Mouse (Mus musculus) intestine, embryonic 16.5 days (tissue): ENCODE data around the gene Vdr. TPM values are rescaled to one million over a fixed set of nuclear protein-coding genes. Genes with fewer than 3 reads are reported as not detected.

Source experiments
- ATAC-seq: fragments of 200-750 bp; cut with Nextera tagmentation; 2 replicates; pipeline ENCODE4 v1.8.0; 2017; ENCODE audit warnings: moderate TSS enrichment, moderate library complexity
- H3K27ac ChIP-seq: fragments of 300-500 bp; sonication (generic); 2 replicates; pipeline ENCODE4 v1.5.1; 2014; ENCODE audit warnings: mild to moderate bottlenecking, low read length
- H3K27me3 ChIP-seq: fragments of 300-500 bp; sonication (generic); replicated peaks from 2 replicates; pipeline ENCODE4 v1.6.1; 2014; ENCODE audit warnings: low read length, control low read depth, mixed read lengths; ENCODE audit not compliant: control insufficient read depth, insufficient read depth
- H3K36me3 ChIP-seq: fragments of 300-500 bp; sonication (generic); 2 replicates; pipeline ENCODE4 v1.6.1; 2014; ENCODE audit warnings: low read length, control low read depth; ENCODE audit not compliant: control insufficient read depth, insufficient read depth
- H3K4me1 ChIP-seq: fragments of 300-500 bp; sonication (generic); 2 replicates; pipeline ENCODE4 v1.6.1; 2014; ENCODE audit warnings: low read length, control low read depth, mixed read lengths; ENCODE audit not compliant: control insufficient read depth, insufficient read depth
- H3K4me2 ChIP-seq: fragments of 300-500 bp; sonication (generic); 2 replicates; pipeline ENCODE4 v1.6.1; 2014; ENCODE audit warnings: low read depth, low read length, control low read depth
- H3K4me3 ChIP-seq: fragments of 300-500 bp; sonication (generic); 2 replicates; pipeline ENCODE4 v1.5.1; 2014; ENCODE audit warnings: mild to moderate bottlenecking, low read length
- H3K9ac ChIP-seq: fragments of 300-500 bp; sonication (generic); 2 replicates; pipeline ENCODE4 v1.6.1; 2014; ENCODE audit warnings: low read depth, low read length
- H3K9me3 ChIP-seq: fragments of 300-500 bp; sonication (generic); 2 replicates; pipeline ENCODE4 v1.6.1; 2016; ENCODE audit warnings: low read length, control low read depth; ENCODE audit not compliant: control insufficient read depth
- WGBS: fragments of 180-500 bp; shearing (Covaris S2); extraction: QIAGEN DNeasy Blood & Tissue Kit; methylation state at CpG from one replicate; pipeline ENCODE4 v1.1.7; 2014; 5-methylcytosine and 5-hydroxymethylcytosine counted together
- polyA plus RNA-seq: library from polyadenylated mRNA; unstranded; fragments of >200 nt; fragmentation: Nextera tagmentation; extraction: Ambion mirVana; gene quantifications from 2 replicates; pipeline ENCODE4 v1.2.1, GENCODE M21; 2015

Vdr gene
- polyA plus RNA-seq, 1 experiment from 2014 or later: 2.4 TPM

DNA sequence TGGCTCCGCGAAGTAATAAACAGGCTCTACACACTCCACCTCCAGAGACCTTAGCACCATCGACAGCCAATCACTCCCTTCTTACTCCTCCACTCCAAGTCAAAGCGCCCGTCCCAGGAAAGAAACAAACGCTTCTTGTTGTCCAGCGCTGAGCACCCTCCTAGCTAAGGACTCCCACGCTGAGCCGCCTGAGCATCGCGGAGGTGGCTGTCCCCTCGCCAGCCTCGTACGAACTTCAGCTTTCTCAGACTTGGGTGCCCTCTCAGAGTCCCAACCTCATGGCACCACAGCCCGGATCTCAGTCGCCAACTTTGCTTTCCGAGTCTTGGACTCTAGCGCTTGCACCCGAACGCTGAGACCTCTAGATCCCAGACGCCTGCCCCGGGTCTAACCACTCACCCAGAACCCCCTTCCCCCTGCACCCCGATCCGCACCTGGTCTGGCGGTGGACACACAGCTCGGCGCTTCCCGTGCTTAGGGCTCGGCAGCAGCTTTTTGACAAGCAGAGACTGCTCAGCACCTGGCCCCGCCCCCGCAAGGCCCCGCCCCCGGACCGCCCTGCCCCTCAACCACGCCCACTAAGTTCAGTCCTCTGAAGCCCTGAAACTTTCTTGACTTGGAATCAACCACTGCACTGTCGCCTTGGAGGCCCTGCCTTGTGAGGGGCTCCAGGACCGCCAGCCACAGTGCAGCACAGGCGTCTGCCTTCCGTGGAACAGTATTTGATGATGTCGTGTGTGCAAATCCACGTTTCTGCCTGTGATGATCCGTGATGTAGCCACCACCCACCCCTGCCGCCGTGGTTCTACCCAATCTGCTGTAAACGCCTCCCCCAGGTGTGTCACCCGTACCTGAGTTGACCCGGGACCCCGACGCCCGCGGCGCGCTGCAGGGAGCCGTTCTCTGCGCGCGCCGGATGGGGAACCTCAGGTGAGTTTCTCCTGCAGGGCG, 2.4 kb downstream of the Vdr start:
- H3K9ac ChIP-seq: peak overlapping the region; percentile 67
- under 1% methylated on average over 59 of the region's 59 CpGs for WGBS
- H3K4me1 ChIP-seq: peaks cover 30% of the 10 kb centered on the region
- peak overlapping the region; percentile 63 for H3K4me3 ChIP-seq
- no peaks in the 10 kb centered on the region for H3K36me3 ChIP-seq
- no peaks in the 10 kb centered on the region for H3K9me3 ChIP-seq
- H3K4me2 ChIP-seq: peak overlapping the region; percentile 96
- H3K27ac ChIP-seq: no peak overlapping the region
- H3K27me3 ChIP-seq: 0 out of 2 replicates have a peak, but pooled peaks cover 3% of the 10 kb centered on the region
- ATAC-seq: peak; percentile 91

- 0 out of 2 replicates have a peak, but pooled peaks cover 3% of the 10 kb centered on the region for H3K27me3 ChIP-seq
- H3K4me3 ChIP-seq: peak overlapping the region; percentile 63
- WGBS: 48% methylated on average over 5 of the region's 5 CpGs
- H3K36me3 ChIP-seq: no peaks in the 10 kb centered on the region
- H3K4me1 ChIP-seq: peaks cover 30% of the 10 kb centered on the region
- peak; percentile 12; the same call in 1 of the 2 replicates for ATAC-seq
- H3K9me3 ChIP-seq: no peaks in the 10 kb centered on the region
- peak overlapping the region; percentile 67 for H3K9ac ChIP-seq
- H3K4me2 ChIP-seq: peak overlapping the region; percentile 96
- H3K27ac ChIP-seq: no peak overlapping the region
Observed at GRCm38 (mm10) chr15:97907202-97907601, 3.2 kb downstream of the Vdr start.

DNA sequence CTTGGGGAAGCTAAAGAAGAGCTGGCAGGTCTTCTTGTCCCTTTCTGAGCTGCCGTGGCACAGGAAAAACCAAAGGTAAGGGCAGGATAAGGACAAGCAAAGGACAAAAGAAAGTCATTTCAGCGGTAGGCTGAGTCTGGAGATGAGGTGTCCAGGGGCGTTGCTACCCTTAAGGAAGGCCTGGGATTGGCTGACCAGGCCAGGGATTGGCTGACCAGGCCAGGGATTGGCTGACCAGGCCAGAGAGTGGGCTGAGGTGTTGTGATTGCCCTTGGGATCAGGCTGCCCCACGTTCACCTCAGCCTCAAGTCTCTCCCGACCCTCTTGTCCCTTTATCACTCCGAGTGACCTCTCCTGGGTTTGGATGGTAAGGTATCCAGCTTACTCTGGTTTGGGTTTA, 5.1 kb downstream of the Vdr start:
- H3K4me2 ChIP-seq: no peak overlapping the region
- H3K9ac ChIP-seq: no peak overlapping the region
- no peaks in the 10 kb centered on the region for H3K36me3 ChIP-seq
- no peak overlapping the region for H3K4me3 ChIP-seq
- 72% methylated on average over 6 of the region's 6 CpGs for WGBS
- no peak overlapping the region for H3K27ac ChIP-seq
- H3K27me3 ChIP-seq: 0 out of 2 replicates have a peak, but pooled peaks cover 3% of the 10 kb centered on the region
- no peaks in the 10 kb centered on the region for H3K9me3 ChIP-seq
- peaks cover 32% of the 10 kb centered on the region for H3K4me1 ChIP-seq
- ATAC-seq: no peak

DNA sequence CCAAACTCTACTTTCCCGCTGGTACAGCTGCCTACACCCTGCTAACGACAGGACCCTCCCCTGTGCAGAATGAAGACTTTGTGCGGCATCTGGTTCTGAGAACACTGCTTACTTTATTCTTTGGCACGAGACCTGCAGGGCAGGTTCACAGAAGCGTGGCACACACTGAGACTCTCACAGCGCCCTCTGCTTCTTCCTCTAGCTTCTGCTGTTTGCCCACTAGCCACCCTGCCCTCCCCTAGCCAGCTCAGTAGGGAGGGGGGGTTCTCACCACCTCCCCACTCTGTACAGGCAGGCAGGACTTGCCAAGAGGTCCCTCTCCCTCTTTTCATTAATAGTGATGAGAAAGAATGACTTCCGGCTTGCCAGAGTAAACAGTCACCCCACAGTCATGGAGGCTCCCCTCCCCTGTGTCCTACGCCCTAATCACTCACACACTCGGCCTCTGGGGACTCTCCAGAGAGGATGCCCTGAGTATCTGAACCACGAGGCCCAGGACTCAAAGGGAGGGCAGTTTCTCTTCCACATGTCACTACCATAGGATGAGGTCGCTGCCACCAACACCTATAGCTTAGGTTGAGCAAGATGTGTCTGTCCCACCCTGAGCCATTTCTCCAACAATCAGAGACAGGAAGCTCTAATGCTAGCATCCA, 6.0 kb downstream of the Vdr start:
- Histone ChIP-seq H3K4me1 (peaks cover 34% of the 10 kb centered on the region), H3K9ac (no peak overlapping the region), H3K36me3 (no peaks in the 10 kb centered on the region), H3K9me3 (no peaks in the 10 kb centered on the region), H3K27me3 (0 out of 2 replicates have a peak, but pooled peaks cover 3% of the 10 kb centered on the region), H3K27ac (no peak overlapping the region), H3K4me3 (no peak overlapping the region), H3K4me2 (no peak overlapping the region)
- peak; percentile 10 for ATAC-seq
- 37% methylated on average over 11 of the region's 11 CpGs for whole genome bisulfite sequencing

DNA sequence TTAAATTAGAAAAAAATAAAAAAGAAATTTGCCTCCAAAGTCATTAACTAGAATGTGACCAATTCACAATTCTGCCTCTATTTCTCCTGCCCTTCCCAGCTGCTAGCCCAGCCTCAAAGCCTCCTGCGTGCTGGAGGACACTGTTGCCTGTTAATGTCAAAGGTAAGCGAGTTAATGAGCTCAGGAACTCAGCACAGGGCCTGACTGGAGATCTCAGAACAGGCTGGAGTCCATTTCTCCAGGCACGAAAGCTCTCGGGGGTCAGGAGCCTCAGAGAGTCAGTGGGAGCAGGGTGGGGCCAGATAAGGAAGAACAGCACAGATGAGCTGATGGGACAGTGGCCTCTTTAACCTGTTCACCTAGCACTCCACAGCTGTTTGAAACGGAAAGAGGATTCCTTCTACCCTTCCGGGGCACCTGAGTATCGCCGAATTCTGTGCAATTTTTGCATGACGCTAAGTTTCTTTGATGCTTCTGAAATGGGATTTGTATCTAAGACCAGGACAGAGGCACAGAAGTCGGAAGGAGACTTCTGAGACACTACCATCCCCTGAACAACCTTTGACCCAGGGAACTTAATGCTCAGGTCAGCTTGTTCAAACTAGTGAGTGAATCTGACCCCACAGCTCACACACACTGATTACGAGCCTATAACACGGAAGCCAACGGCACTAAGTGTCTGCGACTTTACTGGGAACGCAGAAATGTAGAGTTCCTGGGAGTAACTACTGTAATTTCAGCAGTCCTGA, 7.0 kb downstream of the Vdr start:
- Histone ChIP-seq H3K36me3 (no peaks in the 10 kb centered on the region), H3K9me3 (no peaks in the 10 kb centered on the region), H3K27ac (no peak overlapping the region), H3K4me1 (peaks cover 26% of the 10 kb centered on the region), H3K4me2 (no peak overlapping the region), H3K9ac (no peak overlapping the region), H3K4me3 (no peak overlapping the region), H3K27me3 (no peaks in the 10 kb centered on the region)
- ATAC-seq: no peak
- WGBS: 68% methylated on average over 15 of the region's 15 CpGs

DNA sequence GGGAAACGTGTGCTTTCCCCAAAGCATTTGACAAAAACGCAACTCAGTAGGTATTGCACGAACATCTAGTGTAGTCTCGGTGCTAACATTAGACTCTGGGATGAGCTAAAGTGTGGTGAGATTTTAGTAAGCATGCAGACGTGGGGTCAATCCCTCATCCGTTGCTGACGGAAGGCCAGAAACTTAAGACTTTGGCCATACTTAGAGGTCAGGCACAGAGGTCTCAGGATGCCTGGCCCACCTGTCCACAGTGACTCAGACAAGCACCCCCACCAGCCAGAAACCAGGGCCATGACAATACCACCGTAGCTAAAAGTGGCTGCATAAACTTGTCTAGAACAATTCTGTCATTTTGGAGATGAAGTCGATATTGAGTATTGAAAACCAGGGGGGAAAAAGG, 9.4 kb downstream of the Vdr start:
- 87% methylated on average over 9 of the region's 9 CpGs for WGBS
- Histone ChIP-seq H3K36me3 (no peaks in the 10 kb centered on the region), H3K9ac (no peak overlapping the region), H3K4me2 (no peak overlapping the region), H3K27me3 (no peaks in the 10 kb centered on the region), H3K9me3 (no peaks in the 10 kb centered on the region), H3K27ac (no peak overlapping the region), H3K4me3 (no peak overlapping the region), H3K4me1 (peaks cover 19% of the 10 kb centered on the region)
- no peak for ATAC-seq

DNA sequence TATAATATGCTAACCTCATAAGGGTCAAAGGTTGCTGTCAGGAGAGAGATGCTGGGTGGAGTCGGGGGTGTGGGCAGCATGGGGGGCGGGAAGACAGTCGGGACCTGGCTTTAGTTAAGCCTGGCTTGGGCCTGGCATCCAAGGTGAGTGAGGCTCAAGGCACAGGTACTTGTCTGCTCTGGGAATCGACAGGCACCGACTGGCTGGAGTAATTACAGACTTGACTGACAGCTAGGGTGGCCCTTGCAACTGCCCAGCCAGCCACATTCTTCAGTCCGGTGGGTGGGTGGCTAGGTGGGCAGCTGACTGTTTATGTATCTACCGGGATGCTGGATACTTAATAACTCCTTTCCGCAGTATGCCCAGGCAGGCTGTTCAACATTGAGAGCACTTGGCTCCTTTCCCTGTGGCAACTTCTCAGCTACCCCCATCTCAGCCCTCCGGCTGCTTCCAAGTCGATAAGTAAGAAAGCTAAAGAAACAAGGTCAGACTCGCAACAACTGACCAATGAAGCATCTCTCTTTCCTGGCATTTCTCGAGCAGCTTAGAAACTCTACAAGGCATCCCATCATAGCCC, 10.0 kb downstream of the Vdr start:
- H3K4me1 ChIP-seq: peaks cover 19% of the 10 kb centered on the region
- H3K4me3 ChIP-seq: no peak overlapping the region
- H3K4me2 ChIP-seq: no peak overlapping the region
- no peak overlapping the region for H3K9ac ChIP-seq
- H3K27ac ChIP-seq: no peak overlapping the region
- no peaks in the 10 kb centered on the region for H3K36me3 ChIP-seq
- no peak for ATAC-seq
- H3K27me3 ChIP-seq: no peaks in the 10 kb centered on the region
- H3K9me3 ChIP-seq: no peaks in the 10 kb centered on the region
- 65% methylated on average over 12 of the region's 12 CpGs for WGBS

GRCm38 (mm10) chr15:97899714-97900113, 10.7 kb downstream of the Vdr start:
- Histone ChIP-seq H3K4me3 (no peak overlapping the region), H3K4me1 (peaks cover 17% of the 10 kb centered on the region), H3K9me3 (no peaks in the 10 kb centered on the region), H3K27ac (no peak overlapping the region), H3K4me2 (no peak overlapping the region), H3K9ac (no peak overlapping the region), H3K36me3 (no peaks in the 10 kb centered on the region), H3K27me3 (no peaks in the 10 kb centered on the region)
- WGBS: 73% methylated on average over 8 of the region's 8 CpGs
- ATAC-seq: no peak

DNA sequence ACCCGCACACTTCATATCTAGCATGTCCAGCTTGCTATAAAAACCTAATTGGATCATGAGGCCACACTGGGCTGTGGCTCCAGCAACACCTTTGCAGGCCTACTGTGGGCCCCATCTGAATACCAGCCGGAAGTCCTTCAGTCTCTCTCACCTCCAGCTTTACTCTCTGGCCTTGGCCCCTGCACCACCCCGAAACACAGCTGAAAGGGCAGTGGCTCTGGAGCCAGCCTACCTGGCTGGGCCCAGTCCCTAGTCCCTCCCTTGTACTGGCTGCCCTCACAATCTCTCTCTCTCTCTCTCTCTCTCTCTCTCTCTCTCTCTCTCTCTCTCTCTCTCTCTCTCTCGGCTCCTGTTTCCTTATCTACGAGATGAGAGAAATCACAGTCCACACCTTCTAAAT, 11.6 kb downstream of the Vdr start:
- ATAC-seq: peak; percentile 72
- WGBS: 72% methylated on average over 5 of the region's 5 CpGs

More for the DNA sequence above, 11.6 kb downstream of the Vdr start:
- H3K4me2 ChIP-seq: no peak overlapping the region
- no peak overlapping the region for H3K4me3 ChIP-seq
- no peak overlapping the region for H3K27ac ChIP-seq
- H3K4me1 ChIP-seq: peaks cover 8% of the 10 kb centered on the region
- H3K36me3 ChIP-seq: no peaks in the 10 kb centered on the region
- no peaks in the 10 kb centered on the region for H3K27me3 ChIP-seq
- no peaks in the 10 kb centered on the region for H3K9me3 ChIP-seq
- H3K9ac ChIP-seq: no peak overlapping the region
